Comparison of ENCODE assay signal across 8 mouse cellular contexts in genomic region chr13:63627184-63627893, GRCm38 (mm10). TPM values are rescaled to one million over a fixed set of nuclear protein-coding genes. Genes with fewer than 3 reads are reported as not detected.
DNase-seq lines count a peak whose midpoint lies in the region; ATAC-seq and TF ChIP-seq lines count a peak whose summit lies in the region.

No protein-coding gene starts in this region.

- no peaks in the 10 kb centered on the region for H3K9me3 ChIP-seq in lung, embryonic 16.5 days (ENCODE audit: control insufficient read depth, low read length)
- H3K9me3 ChIP-seq in hindbrain, postnatal 0 days (ENCODE audit: low read length) = no peaks in the 10 kb centered on the region
- H3K9me3 ChIP-seq in neural tube, embryonic 13.5 days = no peaks in the 10 kb centered on the region

- no peaks in the 10 kb centered on the region for H3K4me1 ChIP-seq in lung, embryonic 16.5 days (replicated peaks; ENCODE audit: control insufficient read depth, insufficient read depth, low read length)
- H3K4me1 ChIP-seq in hindbrain, postnatal 0 days (ENCODE audit: insufficient read depth, low read length) = no peaks in the 10 kb centered on the region; the same call in 1 of the 2 replicates
- peaks cover 7% of the 10 kb centered on the region for H3K4me1 ChIP-seq in neural tube, embryonic 13.5 days (replicated peaks)

- TF ChIP-seq CTCF in hindbrain, postnatal 0 days (IDR thresholded peaks at IDR 0.05; ENCODE audit: low read depth) = no peak

- peak; percentile 24 for DNase-seq in adrenal gland, adult 2 months
- DNase-seq in adrenal gland, adult 8-10 months = no peak
- no peak for DNase-seq in lung, postnatal 4 days
- peak; percentile 72 for DNase-seq in hindbrain, postnatal 0 days (ENCODE audit: low spot score)

- H3K36me3 ChIP-seq in lung, embryonic 16.5 days (ENCODE audit: control insufficient read depth, insufficient read depth, low read length) = no peaks in the 10 kb centered on the region
- H3K36me3 ChIP-seq in hindbrain, postnatal 0 days (ENCODE audit: insufficient read depth, low read length) = no peaks in the 10 kb centered on the region
- H3K36me3 ChIP-seq in neural tube, embryonic 13.5 days = no peaks in the 10 kb centered on the region

- no peak overlapping the region for H3K27ac ChIP-seq in lung, embryonic 16.5 days (ENCODE audit: low read length)
- H3K27ac ChIP-seq in hindbrain, postnatal 0 days = peak overlapping the region; percentile 58; the same call in 1 of the 2 replicates
- H3K27ac ChIP-seq in neural tube, embryonic 13.5 days (replicated peaks) = peak overlapping the region; percentile 62; the same call in 1 of the 2 replicates

- peak; percentile 49; the same call in 1 of the 2 replicates for ATAC-seq in lung, embryonic 16.5 days (ENCODE audit: low read depth)
- ATAC-seq in hindbrain, postnatal 0 days = peak; percentile 73
- peak; percentile 89 for ATAC-seq in neural tube, embryonic 13.5 days (ENCODE audit: low read depth)
- no peak for ATAC-seq in megakaryocyte-erythroid progenitor cell, adult 5-6 weeks (replicated peaks; ENCODE audit: low FRiP score, low TSS enrichment, poor library complexity, severe bottlenecking)
- ATAC-seq in cerebellum, adult (ENCODE audit: insufficient number of reproducible peaks, low FRiP score, low TSS enrichment) = no peak

- 45% methylated on average over 20 of the region's 20 CpGs for WGBS in lung, embryonic 16.5 days
- WGBS in hindbrain, postnatal 0 days = 13% methylated on average over 20 of the region's 20 CpGs
- 9% methylated on average over 20 of the region's 20 CpGs for WGBS in neural tube, embryonic 13.5 days

- peak overlapping the region; percentile 45 for H3K4me2 ChIP-seq in lung, embryonic 16.5 days (ENCODE audit: low read depth, low read length)
- peak overlapping the region; percentile 56 for H3K4me2 ChIP-seq in hindbrain, postnatal 0 days (ENCODE audit: low read depth, low read length)
- H3K4me2 ChIP-seq in neural tube, embryonic 13.5 days = peak overlapping the region; percentile 51

- no peak overlapping the region for H3K9ac ChIP-seq in lung, embryonic 16.5 days (ENCODE audit: low read length)
- H3K9ac ChIP-seq in hindbrain, postnatal 0 days (replicated peaks; ENCODE audit: low read length) = no peak overlapping the region; the same call in 1 of the 2 replicates
- H3K9ac ChIP-seq in neural tube, embryonic 13.5 days = peak overlapping the region; percentile 44; the same call in 1 of the 2 replicates

- H3K27me3 ChIP-seq in lung, embryonic 16.5 days (ENCODE audit: control insufficient read depth, insufficient read depth, low read depth, low read length) = no peaks in the 10 kb centered on the region
- H3K27me3 ChIP-seq in hindbrain, postnatal 0 days (ENCODE audit: insufficient read depth, low read length) = no peaks in the 10 kb centered on the region
- no peaks in the 10 kb centered on the region for H3K27me3 ChIP-seq in neural tube, embryonic 13.5 days

- peak overlapping the region; percentile 18 for H3K4me3 ChIP-seq in lung, embryonic 16.5 days (ENCODE audit: low read length)
- H3K4me3 ChIP-seq in hindbrain, postnatal 0 days (ENCODE audit: low read length) = peak overlapping the region; percentile 25
- peak overlapping the region; percentile 27 for H3K4me3 ChIP-seq in neural tube, embryonic 13.5 days

RNA-seq across cellular contexts. Expression of gene Ptch1, which starts 53.9 kb away (rescaled TPM):
- 10 to 100 TPM; 30.8 to 57.5 TPM for total RNA-seq in adrenal gland, adult 2 months (2021)
- 46.7 and 50.1 TPM in 2 replicates for polyA plus RNA-seq in adrenal gland, adult 2 months (2012; rRNA removed)
- total RNA-seq in adrenal gland, adult 8-10 months (2022) = 10 to 100 TPM; 61.8 to 83.5 (median 72.3) TPM
- 33.4 and 34.2 TPM in 2 replicates for polyA plus RNA-seq in lung, embryonic 16.5 days (2015; fragmentation: Nextera tagmentation; extraction: Ambion mirVana)
- total RNA-seq in hindbrain, postnatal 0 days (2014; rRNA removed) = 39.0 and 58.4 TPM in 2 replicates
- polyA plus RNA-seq in hindbrain, postnatal 0 days (2015; fragmentation: Nextera tagmentation; extraction: Ambion mirVana) = 9.6 and 10.4 TPM in 2 replicates
- polyA plus RNA-seq in neural tube, embryonic 13.5 days (2015; fragmentation: Nextera tagmentation; extraction: Ambion mirVana) = 19.2 and 22.1 TPM in 2 replicates
- 17.2 and 28.8 TPM in 2 replicates for total RNA-seq in megakaryocyte-erythroid progenitor cell, adult 5-6 weeks (2014; fragmentation: Nextera tagmentation)
- total RNA-seq in megakaryocyte-erythroid progenitor cell, adult 5-6 weeks (2017) = 13.1 and 26.9 TPM in 2 replicates

Comparison
In these comparisons a context has a peak if more than half of its experiments do, and no peak if none do; other contexts are left out.
1. DNase-seq: peak in adrenal gland, adult 2 months (single experiment) and hindbrain, postnatal 0 days (single experiment); none in adrenal gland, adult 8-10 months (single experiment) and lung, postnatal 4 days (0 of 2).
2. ATAC-seq: peak in lung, embryonic 16.5 days (single experiment), hindbrain, postnatal 0 days (single experiment) and neural tube, embryonic 13.5 days (single experiment); none in megakaryocyte-erythroid progenitor cell, adult 5-6 weeks (single experiment) and cerebellum, adult (single experiment).
3. Peak in every context shown above with its lines, with median percentiles within 50 percentile points of each other: H3K4me2 ChIP-seq and H3K4me3 ChIP-seq.